Mouse (Mus musculus) heart, embryonic 16.5 days (tissue): ENCODE results near the gene Odf3l1. TPM values are rescaled to one million over a fixed set of nuclear protein-coding genes. Genes with fewer than 3 reads are reported as not detected.
A peak's percentile ranks its signal among the peaks of the same experiment; 100 is the strongest.

Experiments
- ATAC-seq: fragments of 200-750 bp; cut with Nextera tagmentation; replicated peaks from 2 replicates; pipeline ENCODE4 v1.8.0; 2017; ENCODE audit warnings: moderate number of reproducible peaks; ENCODE audit not compliant: insufficient read depth, low FRiP score; ENCODE audit errors: extremely low read depth
- H3K27ac ChIP-seq: fragments of 300-500 bp; sonication (generic); 2 replicates; pipeline ENCODE4 v1.5.1; 2014; ENCODE audit warnings: mild to moderate bottlenecking, low read length, control low read depth, moderate library complexity
- H3K27me3 ChIP-seq: fragments of 300-500 bp; sonication (generic); 2 replicates; pipeline ENCODE4 v1.6.1; 2014; ENCODE audit warnings: low read length, mixed read lengths; ENCODE audit not compliant: control insufficient read depth, insufficient read depth
- H3K36me3 ChIP-seq: fragments of 300-500 bp; sonication (generic); 2 replicates; pipeline ENCODE4 v1.6.1; 2014; ENCODE audit not compliant: control insufficient read depth, insufficient read depth
- H3K4me1 ChIP-seq: fragments of 300-500 bp; sonication (generic); 2 replicates; pipeline ENCODE4 v1.6.1; 2014; ENCODE audit warnings: low read length, mixed read lengths; ENCODE audit not compliant: control insufficient read depth, insufficient read depth
- H3K4me2 ChIP-seq: fragments of 300-500 bp; sonication (generic); 2 replicates; pipeline ENCODE4 v1.6.1; 2014; ENCODE audit warnings: low read depth, mild to moderate bottlenecking, control low read depth, low read length
- H3K4me3 ChIP-seq: fragments of 300-500 bp; sonication (generic); 2 replicates; pipeline ENCODE4 v1.5.1; 2014; ENCODE audit warnings: mild to moderate bottlenecking, control low read depth, low read length
- H3K9ac ChIP-seq: fragments of 300-500 bp; sonication (generic); 2 replicates; pipeline ENCODE4 v1.6.1; 2014; ENCODE audit warnings: low read length, control low read depth
- H3K9me3 ChIP-seq: fragments of 300-500 bp; sonication (generic); replicated peaks from 2 replicates; pipeline ENCODE4 v1.6.1; 2016; ENCODE audit warnings: low read length; ENCODE audit not compliant: control insufficient read depth
- WGBS: fragments of 180-500 bp; shearing (Covaris S2); extraction: QIAGEN DNeasy Blood & Tissue Kit; methylation state at CpG from one replicate; pipeline ENCODE4 v1.1.7; 2014; 5-methylcytosine and 5-hydroxymethylcytosine counted together
- polyA plus RNA-seq: library from polyadenylated mRNA; unstranded; fragments of >200 nt; fragmentation: Nextera tagmentation; extraction: Ambion mirVana; gene quantifications from 2 replicates; pipeline ENCODE4 v1.2.1, GENCODE M21; 2015

The Odf3l1 gene
- polyA plus RNA-seq, 1 experiment from 2014 or later = 0.22 TPM

DNA sequence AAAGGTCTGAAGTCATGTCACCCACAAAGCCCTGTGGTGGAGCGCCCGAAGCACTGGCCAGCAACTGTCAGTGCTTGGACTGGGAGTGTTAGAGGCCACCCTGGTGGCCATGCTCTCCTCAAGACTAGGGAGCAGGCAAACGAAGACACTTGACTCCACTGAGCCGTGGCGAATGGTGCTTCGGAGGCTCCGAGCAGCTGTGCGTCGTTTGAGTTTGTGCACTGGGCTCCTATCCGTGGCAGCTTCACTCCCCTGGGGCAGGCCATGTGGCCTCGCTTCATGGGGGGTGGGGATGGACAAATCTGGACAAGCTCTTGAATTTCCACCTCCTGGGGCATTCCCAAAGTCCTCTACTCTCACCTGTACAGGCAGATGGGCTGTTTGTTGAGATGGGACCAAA lies 34.9 kb upstream of the Odf3l1 start:
- Histone ChIP-seq H3K27ac (no peak overlapping the region), H3K9me3 (no peaks in the 10 kb centered on the region), H3K4me3 (no peak overlapping the region), H3K36me3 (no peaks in the 10 kb centered on the region), H3K4me2 (no peak overlapping the region), H3K4me1 (peaks cover 10% of the 10 kb centered on the region), H3K27me3 (no peaks in the 10 kb centered on the region), H3K9ac (no peak overlapping the region)
- 78% methylated on average over 11 of the region's 11 CpGs for WGBS
- ATAC-seq = no peak

- H3K4me1 ChIP-seq = peaks cover 20% of the 10 kb centered on the region
- H3K9me3 ChIP-seq = no peaks in the 10 kb centered on the region
- no peak overlapping the region for H3K4me2 ChIP-seq
- H3K4me3 ChIP-seq = no peak overlapping the region
- H3K27me3 ChIP-seq = no peaks in the 10 kb centered on the region
- peaks cover 11% of the 10 kb centered on the region; the same call in 1 of the 2 replicates for H3K36me3 ChIP-seq
- H3K9ac ChIP-seq = no peak overlapping the region
- WGBS = 88% methylated on average over 12 of the region's 12 CpGs
- ATAC-seq = no peak
- H3K27ac ChIP-seq = no peak overlapping the region
Measured at GRCm38 (mm10) chr9:56896779-56897178, 32.3 kb upstream of the Odf3l1 start.

DNA sequence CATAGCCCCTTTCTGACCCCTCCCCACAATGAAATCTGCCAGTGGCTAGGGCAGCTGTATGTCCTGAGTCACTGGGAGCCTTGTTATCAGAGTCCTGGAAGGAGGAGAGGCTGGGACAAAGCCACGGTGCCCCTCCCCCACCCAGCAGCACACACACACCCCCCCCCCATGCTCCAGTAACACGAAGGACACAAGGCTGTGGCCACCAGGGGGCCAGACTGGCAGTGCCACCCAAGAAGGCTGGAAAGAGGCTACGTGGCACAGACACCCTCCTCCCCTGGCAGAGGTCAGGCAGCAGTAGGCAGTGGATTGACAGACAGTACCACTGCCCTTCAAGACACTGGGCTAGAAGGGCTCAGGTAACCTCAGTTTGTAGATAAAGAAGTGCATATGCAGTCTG lies 29.5 kb upstream of the Odf3l1 start:
- Histone ChIP-seq H3K4me2 (no peak overlapping the region), H3K27me3 (no peaks in the 10 kb centered on the region), H3K9ac (no peak overlapping the region; the same call in 1 of the 2 replicates), H3K27ac (no peak overlapping the region), H3K36me3 (peaks cover 17% of the 10 kb centered on the region), H3K9me3 (no peaks in the 10 kb centered on the region), H3K4me1 (peaks cover 16% of the 10 kb centered on the region), H3K4me3 (no peak overlapping the region)
- 14% methylated on average over 3 of the region's 3 CpGs for WGBS
- ATAC-seq = no peak; the same call in 1 of the 2 replicates

GRCm38 (mm10) chr9:56893313-56893712 lies 28.8 kb upstream of the Odf3l1 start:
- peak overlapping the region; percentile 18; the same call in 1 of the 2 replicates for H3K9ac ChIP-seq
- H3K9me3 ChIP-seq = no peaks in the 10 kb centered on the region
- H3K4me3 ChIP-seq = no peak overlapping the region
- H3K4me2 ChIP-seq = no peak overlapping the region
- peaks cover 16% of the 10 kb centered on the region for H3K4me1 ChIP-seq
- H3K27ac ChIP-seq = no peak overlapping the region
- no peaks in the 10 kb centered on the region for H3K27me3 ChIP-seq
- WGBS = 69% methylated on average over 8 of the region's 8 CpGs
- no peak for ATAC-seq
- peaks cover 24% of the 10 kb centered on the region for H3K36me3 ChIP-seq

- H3K27me3 ChIP-seq = no peaks in the 10 kb centered on the region
- peak overlapping the region; percentile 2; the same call in 1 of the 2 replicates for H3K9ac ChIP-seq
- H3K36me3 ChIP-seq = peaks cover 26% of the 10 kb centered on the region
- peaks cover 16% of the 10 kb centered on the region for H3K4me1 ChIP-seq
- no peaks in the 10 kb centered on the region for H3K9me3 ChIP-seq
- no peak overlapping the region for H3K4me2 ChIP-seq
- 92% methylated on average over 10 of the region's 10 CpGs for WGBS
- no peak overlapping the region for H3K4me3 ChIP-seq
- H3K27ac ChIP-seq = no peak overlapping the region
- ATAC-seq = no peak
Measured at GRCm38 (mm10) chr9:56892111-56892510, 27.6 kb upstream of the Odf3l1 start.

DNA sequence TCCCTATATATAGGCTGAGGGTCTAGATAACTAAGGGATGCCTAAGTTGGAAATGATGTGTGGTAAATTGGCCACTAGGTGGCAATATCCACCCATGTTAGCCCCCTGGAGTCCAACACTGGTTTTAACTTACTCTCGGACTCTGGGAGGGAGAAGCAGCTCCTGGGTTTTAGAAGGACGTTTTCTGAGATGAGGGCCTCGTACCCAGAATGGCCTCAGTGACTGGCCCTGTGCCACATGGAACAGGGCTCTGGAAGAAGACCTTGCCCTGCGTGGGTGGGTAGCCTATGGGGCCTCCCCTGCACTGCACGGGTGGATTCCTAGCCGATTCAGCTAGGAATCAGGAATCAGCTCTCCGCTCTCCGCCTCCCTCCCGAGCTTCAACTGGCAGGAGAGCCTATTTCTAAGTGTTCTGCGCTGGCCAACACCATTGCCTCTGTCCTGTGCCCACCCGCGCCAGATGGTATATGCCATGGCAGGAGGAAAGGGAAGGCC lies 27.1 kb upstream of the Odf3l1 start:
- Histone ChIP-seq H3K4me1 (peaks cover 16% of the 10 kb centered on the region), H3K4me3 (no peak overlapping the region), H3K27me3 (no peaks in the 10 kb centered on the region), H3K27ac (0 out of 2 replicates have a peak overlapping the region, but pooled peaks have one; percentile 33), H3K9me3 (no peaks in the 10 kb centered on the region), H3K4me2 (no peak overlapping the region), H3K9ac (peak overlapping the region; percentile 2; the same call in 1 of the 2 replicates), H3K36me3 (peaks cover 27% of the 10 kb centered on the region)
- WGBS = 36% methylated on average over 12 of the region's 12 CpGs
- ATAC-seq = peak; percentile 41

- no peak overlapping the region for H3K9ac ChIP-seq
- peak overlapping the region; percentile 33 for H3K27ac ChIP-seq
- no peaks in the 10 kb centered on the region for H3K9me3 ChIP-seq
- H3K4me1 ChIP-seq = peaks cover 16% of the 10 kb centered on the region
- H3K36me3 ChIP-seq = peaks cover 32% of the 10 kb centered on the region
- H3K4me2 ChIP-seq = no peak overlapping the region
- H3K4me3 ChIP-seq = no peak overlapping the region
- ATAC-seq = no peak
- 67% methylated on average over 11 of the region's 11 CpGs for WGBS
- no peaks in the 10 kb centered on the region for H3K27me3 ChIP-seq
Measured at GRCm38 (mm10) chr9:56890522-56891250, 26.2 kb upstream of the Odf3l1 start.

DNA sequence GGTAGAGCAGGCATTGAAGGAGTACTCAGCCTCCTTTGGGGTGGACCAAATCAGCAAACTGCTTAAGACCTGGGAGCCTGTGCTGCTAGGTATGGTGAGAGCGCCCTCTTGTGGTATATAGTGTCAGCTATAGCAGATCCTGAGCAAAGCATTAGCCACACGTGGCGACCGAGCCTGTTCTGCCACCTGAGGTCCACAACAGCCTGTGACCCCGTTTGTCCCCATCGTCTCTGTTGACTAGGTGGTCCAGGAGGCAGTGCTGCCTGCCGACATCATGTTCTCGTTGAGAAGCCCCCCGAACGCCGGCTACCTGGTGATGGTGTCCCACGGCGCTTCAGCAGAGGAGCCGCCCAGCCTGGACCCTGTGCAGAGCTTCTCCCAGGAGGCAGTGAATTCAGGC lies 25.3 kb upstream of the Odf3l1 start:
- H3K4me2 ChIP-seq = no peak overlapping the region
- H3K27me3 ChIP-seq = no peaks in the 10 kb centered on the region
- H3K4me3 ChIP-seq = no peak overlapping the region
- H3K27ac ChIP-seq = no peak overlapping the region
- H3K4me1 ChIP-seq = peaks cover 16% of the 10 kb centered on the region
- 19% methylated on average over 14 of the region's 14 CpGs for WGBS
- H3K36me3 ChIP-seq = peaks cover 36% of the 10 kb centered on the region
- no peak overlapping the region for H3K9ac ChIP-seq
- no peaks in the 10 kb centered on the region for H3K9me3 ChIP-seq
- peak; percentile 59 for ATAC-seq

GRCm38 (mm10) chr9:56887581-56887980 lies 23.1 kb upstream of the Odf3l1 start:
- no peaks in the 10 kb centered on the region for H3K27me3 ChIP-seq
- H3K4me2 ChIP-seq = no peak overlapping the region
- H3K9me3 ChIP-seq = no peaks in the 10 kb centered on the region
- H3K4me1 ChIP-seq = peaks cover 13% of the 10 kb centered on the region
- peaks cover 31% of the 10 kb centered on the region for H3K36me3 ChIP-seq
- ATAC-seq = no peak
- H3K4me3 ChIP-seq = no peak overlapping the region
- no peak overlapping the region for H3K9ac ChIP-seq
- no peak overlapping the region for H3K27ac ChIP-seq
- 87% methylated on average over 16 of the region's 16 CpGs for WGBS
